Mouse (Mus musculus): Measurements from ENCODE around the gene Il33. TPM values are rescaled to one million over a fixed set of nuclear protein-coding genes. Genes with fewer than 3 reads are reported as not detected.
A peak's percentile ranks its signal among the peaks of the same experiment; 100 is the strongest.
"Not testable (repeated sequence)": the region's sequence is repeated elsewhere in the genome, so short reads cannot be mapped to it uniquely, and the experiment has no call there.

The Il33 gene
- polyA plus RNA-seq, 1 experiment from 2014 or later: 2.4 TPM

- ATAC-seq (ENCODE audit: insufficient read depth): no peak
- Histone ChIP-seq H3K4me1 (ENCODE audit: insufficient read depth) (no peaks in the 10 kb centered on the region), H3K9me3 (ENCODE audit: low read depth, low read length) (no peaks in the 10 kb centered on the region), H3K36me3 (ENCODE audit: insufficient read depth) (no peaks in the 10 kb centered on the region), H3K27ac (ENCODE audit: low read depth) (no peak overlapping the region), H3K9ac (no peak overlapping the region), H3K27me3 (ENCODE audit: insufficient read depth, low read length) (no peaks in the 10 kb centered on the region), H3K4me2 (peak overlapping the region; percentile 7; the same call in 1 of the 2 replicates), H3K4me3 (ENCODE audit: low read depth, low read length) (no peak overlapping the region)
- DNase-seq: no peak
- 26% methylated on average over 8 of the region's 8 CpGs for WGBS
- no peak for TF ChIP-seq CTCF (IDR thresholded peaks at IDR 0.05; ENCODE audit: low read depth)
These were observed 12.5 kb downstream of the Il33 start for GRCm38 (mm10) chr19:29937445-29937844.

- H3K4me1 ChIP-seq (ENCODE audit: insufficient read depth): no peaks in the 10 kb centered on the region
- H3K27me3 ChIP-seq (ENCODE audit: insufficient read depth, low read length): no peaks in the 10 kb centered on the region
- TF ChIP-seq CTCF (IDR thresholded peaks at IDR 0.05; ENCODE audit: low read depth): no peak
- H3K9ac ChIP-seq: no peak overlapping the region
- no peak overlapping the region for H3K4me3 ChIP-seq (ENCODE audit: low read depth, low read length)
- H3K9me3 ChIP-seq (ENCODE audit: low read depth, low read length): no peaks in the 10 kb centered on the region
- no peaks in the 10 kb centered on the region for H3K36me3 ChIP-seq (ENCODE audit: insufficient read depth)
- H3K27ac ChIP-seq (ENCODE audit: low read depth): no peak overlapping the region
- no peak overlapping the region for H3K4me2 ChIP-seq
- ATAC-seq (ENCODE audit: insufficient read depth) (0 out of 2 replicates have a peak, but pooled peaks have one; percentile 14), DNase-seq (peak; percentile 34)
- WGBS: 36% methylated on average over 6 of the region's 6 CpGs
These were observed 15.3 kb downstream of the Il33 start for GRCm38 (mm10) chr19:29940239-29940638.

- no peak overlapping the region for H3K27ac ChIP-seq (ENCODE audit: low read depth)
- H3K4me3 ChIP-seq (ENCODE audit: low read depth, low read length): no peak overlapping the region
- 73% methylated on average over 7 of the region's 7 CpGs for WGBS
- DNase-seq (no peak), ATAC-seq (ENCODE audit: insufficient read depth) (no peak)
- TF ChIP-seq CTCF (IDR thresholded peaks at IDR 0.05; ENCODE audit: low read depth): no peak
- no peaks in the 10 kb centered on the region for H3K36me3 ChIP-seq (ENCODE audit: insufficient read depth)
- H3K4me2 ChIP-seq: no peak overlapping the region
- H3K27me3 ChIP-seq (ENCODE audit: insufficient read depth, low read length): no peaks in the 10 kb centered on the region
- H3K9me3 ChIP-seq (ENCODE audit: low read depth, low read length): no peaks in the 10 kb centered on the region
- H3K9ac ChIP-seq: no peak overlapping the region
- H3K4me1 ChIP-seq (ENCODE audit: insufficient read depth): no peaks in the 10 kb centered on the region
These were observed 16.3 kb downstream of the Il33 start for GRCm38 (mm10) chr19:29941208-29941607.

DNA sequence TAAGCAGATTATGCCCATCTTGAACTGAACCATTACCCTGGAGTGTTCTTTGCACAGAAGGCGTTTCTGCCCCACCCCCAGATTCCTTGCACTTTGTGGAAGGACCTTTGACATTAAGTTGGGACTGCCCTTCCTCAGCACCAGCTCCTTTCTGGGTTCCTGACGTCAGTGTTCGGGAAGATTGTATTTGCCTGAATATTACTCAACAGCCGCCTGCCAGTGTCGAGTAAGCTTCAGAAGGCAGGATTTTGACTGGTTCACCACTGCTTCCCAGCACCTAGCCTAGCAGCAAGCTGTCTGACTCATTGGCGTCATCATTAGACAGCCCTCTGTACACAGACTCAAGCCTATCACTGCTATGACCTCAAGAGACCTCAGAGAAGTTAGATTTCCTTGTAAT is 17.4 kb downstream of the Il33 start:
- Histone ChIP-seq H3K4me3 (ENCODE audit: low read depth, low read length) (no peak overlapping the region), H3K4me2 (no peak overlapping the region), H3K9ac (no peak overlapping the region), H3K4me1 (ENCODE audit: insufficient read depth) (no peaks in the 10 kb centered on the region), H3K36me3 (ENCODE audit: insufficient read depth) (no peaks in the 10 kb centered on the region), H3K27me3 (ENCODE audit: insufficient read depth, low read length) (no peaks in the 10 kb centered on the region), H3K27ac (ENCODE audit: low read depth) (no peak overlapping the region), H3K9me3 (ENCODE audit: low read depth, low read length) (no peaks in the 10 kb centered on the region)
- TF ChIP-seq CTCF (IDR thresholded peaks at IDR 0.05; ENCODE audit: low read depth): no peak
- DNase-seq (no peak), ATAC-seq (ENCODE audit: insufficient read depth) (no peak)
- 55% methylated on average over 6 of the region's 6 CpGs for WGBS

DNA sequence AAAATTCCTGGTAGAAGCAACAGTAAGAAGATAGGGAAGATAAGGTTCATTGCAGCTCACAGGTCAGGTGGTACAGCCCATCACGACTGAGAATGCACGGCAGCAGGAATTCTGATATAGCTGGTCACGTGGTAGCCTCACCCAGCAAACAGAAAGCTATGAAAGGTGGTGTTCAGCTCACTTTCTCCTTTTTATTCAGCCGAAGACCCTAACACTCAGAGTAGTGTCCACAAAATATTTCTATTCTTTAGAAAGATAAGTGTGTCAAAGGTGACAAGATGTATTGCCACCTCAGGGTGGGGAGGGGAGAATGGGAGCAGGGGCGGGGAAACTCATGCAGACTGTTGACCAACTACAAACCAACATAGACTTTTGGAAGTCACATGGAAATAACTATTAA is 19.5 kb downstream of the Il33 start:
- 72% methylated on average over 5 of the region's 5 CpGs for WGBS
- Histone ChIP-seq H3K4me3 (ENCODE audit: low read depth, low read length) (no peak overlapping the region), H3K27me3 (ENCODE audit: insufficient read depth, low read length) (no peaks in the 10 kb centered on the region), H3K4me2 (no peak overlapping the region), H3K36me3 (ENCODE audit: insufficient read depth) (no peaks in the 10 kb centered on the region), H3K9me3 (ENCODE audit: low read depth, low read length) (no peaks in the 10 kb centered on the region), H3K27ac (ENCODE audit: low read depth) (no peak overlapping the region), H3K4me1 (ENCODE audit: insufficient read depth) (no peaks in the 10 kb centered on the region), H3K9ac (no peak overlapping the region)
- DNase-seq: no peak
- no peak for ATAC-seq (ENCODE audit: insufficient read depth)
- TF ChIP-seq CTCF (IDR thresholded peaks at IDR 0.05; ENCODE audit: low read depth): no peak

- not testable (repeated sequence) for H3K27me3 ChIP-seq (ENCODE audit: insufficient read depth, low read length); H3K36me3 ChIP-seq (ENCODE audit: insufficient read depth); H3K4me3 ChIP-seq (ENCODE audit: low read depth, low read length); H3K4me1 ChIP-seq (ENCODE audit: insufficient read depth); DNase-seq; H3K9ac ChIP-seq; H3K4me2 ChIP-seq; ATAC-seq (ENCODE audit: insufficient read depth); H3K27ac ChIP-seq (ENCODE audit: low read depth); H3K9me3 ChIP-seq (ENCODE audit: low read depth, low read length)
- WGBS: 80% methylated on average over 4 of the region's 4 CpGs
These were observed 20.0 kb downstream of the Il33 start for GRCm38 (mm10) chr19:29944935-29945334.

- H3K36me3 ChIP-seq (ENCODE audit: insufficient read depth): no peaks in the 10 kb centered on the region
- no peak for TF ChIP-seq CTCF (IDR thresholded peaks at IDR 0.05; ENCODE audit: low read depth)
- no peak for ATAC-seq (ENCODE audit: insufficient read depth)
- H3K4me1 ChIP-seq (ENCODE audit: insufficient read depth): no peaks in the 10 kb centered on the region
- H3K4me3 ChIP-seq (ENCODE audit: low read depth, low read length): no peak overlapping the region
- no peak overlapping the region for H3K27ac ChIP-seq (ENCODE audit: low read depth)
- H3K4me2 ChIP-seq: no peak overlapping the region
- no peaks in the 10 kb centered on the region for H3K27me3 ChIP-seq (ENCODE audit: insufficient read depth, low read length)
- WGBS: 16% methylated on average over 11 of the region's 11 CpGs
- H3K9ac ChIP-seq: no peak overlapping the region
- H3K9me3 ChIP-seq (ENCODE audit: low read depth, low read length): no peaks in the 10 kb centered on the region
- DNase-seq: no peak
These were observed 20.9 kb downstream of the Il33 start for GRCm38 (mm10) chr19:29945557-29946422.

Measured in lung, embryonic 14.5 days (tissue).